Mouse (Mus musculus) urinary bladder, postnatal 4 days (tissue): Measurements from ENCODE around the gene Tmsb10.

Source experiments
- DNase-seq, 2 experiments: peaks; one replicate each; pipeline ENCODE4 v3.0.0; 2021 to 2022; ENCODE audit warnings: low spot score in 2 of 2

Gene Tmsb10

GRCm38 (mm10) chr6:72956199-72957092, 2.1 kb downstream of the Tmsb10 start:
- peak in 1 of 2 experiments; percentile 23 for DNase-seq

- DNase-seq: no peak
Measured at GRCm38 (mm10) chr6:72955517-72956198, 2.9 kb downstream of the Tmsb10 start.

GRCm38 (mm10) chr6:72954786-72955185, 3.8 kb downstream of the Tmsb10 start:
- no peak for DNase-seq

- no peak for DNase-seq
Measured at GRCm38 (mm10) chr6:72952967-72953366, 5.6 kb downstream of the Tmsb10 start.

- DNase-seq: peak in 1 of 2 experiments; percentile 28
Measured at GRCm38 (mm10) chr6:72952221-72952620, 6.3 kb downstream of the Tmsb10 start.

GRCm38 (mm10) chr6:72949161-72949756, 9.3 kb downstream of the Tmsb10 start:
- DNase-seq: no peak

GRCm38 (mm10) chr6:72948392-72948791, 10.2 kb downstream of the Tmsb10 start:
- no peak for DNase-seq

- no peak for DNase-seq
Measured at GRCm38 (mm10) chr6:72947960-72948359, 10.6 kb downstream of the Tmsb10 start.

GRCm38 (mm10) chr6:72940493-72940892, 18.1 kb downstream of the Tmsb10 start:
- DNase-seq: peak in 1 of 2 experiments; percentile 32

GRCm38 (mm10) chr6:72937859-72938258, 20.7 kb downstream of the Tmsb10 start:
- DNase-seq: no peak

GRCm38 (mm10) chr6:72937430-72937829, 21.1 kb downstream of the Tmsb10 start:
- DNase-seq: no peak

- DNase-seq: no peak
Measured at GRCm38 (mm10) chr6:72932955-72933354, 25.6 kb downstream of the Tmsb10 start.

- no peak for DNase-seq
Measured at GRCm38 (mm10) chr6:72931533-72931932, 27.0 kb downstream of the Tmsb10 start.

- no peak for DNase-seq
Measured at GRCm38 (mm10) chr6:72929795-72930398, 28.7 kb downstream of the Tmsb10 start.

- DNase-seq: peak; percentile 46 to 62
Measured at GRCm38 (mm10) chr6:72926755-72927482, 31.6 kb downstream of the Tmsb10 start.

GRCm38 (mm10) chr6:72926031-72926430, 32.5 kb downstream of the Tmsb10 start:
- no peak for DNase-seq

GRCm38 (mm10) chr6:72923381-72923780, 35.2 kb downstream of the Tmsb10 start:
- DNase-seq: no peak

- DNase-seq: no peak
Measured at GRCm38 (mm10) chr6:72921081-72921480, 37.5 kb downstream of the Tmsb10 start.

GRCm38 (mm10) chr6:72918510-72919033, 40.0 kb downstream of the Tmsb10 start:
- no peak for DNase-seq

GRCm38 (mm10) chr6:72916330-72916729, 42.2 kb downstream of the Tmsb10 start:
- DNase-seq: no peak
